Mouse (Mus musculus) hindbrain, embryonic 15.5 days (tissue): ENCODE data around the gene Ganab. TPM values are rescaled to one million over a fixed set of nuclear protein-coding genes. Genes with fewer than 3 reads are reported as not detected.

ENCODE experiments used
- ATAC-seq: fragments of 200-750 bp; cut with Nextera tagmentation; 2 replicates; pipeline ENCODE4 v1.8.0; 2017; ENCODE audit warnings: low read depth, moderate number of reproducible peaks, moderate TSS enrichment; ENCODE audit not compliant: low FRiP score
- H3K27ac ChIP-seq: fragments of 300-500 bp; sonication (generic); replicated peaks from 2 replicates; pipeline ENCODE4 v1.5.1; 2015; ENCODE audit warnings: mild to moderate bottlenecking, inconsistent platforms
- H3K27me3 ChIP-seq: fragments of 300-500 bp; sonication (generic); 2 replicates; pipeline ENCODE4 v1.6.1; 2015; ENCODE audit warnings: control low read depth, inconsistent platforms
- H3K36me3 ChIP-seq: fragments of 300-500 bp; sonication (generic); 2 replicates; pipeline ENCODE4 v1.6.1; 2015; ENCODE audit warnings: control low read depth, inconsistent platforms
- H3K4me1 ChIP-seq: fragments of 300-500 bp; sonication (generic); replicated peaks from 2 replicates; pipeline ENCODE4 v1.6.1; 2015; ENCODE audit warnings: control low read depth, inconsistent platforms
- H3K4me2 ChIP-seq: fragments of 300-500 bp; sonication (generic); 2 replicates; pipeline ENCODE4 v1.6.1; 2015; ENCODE audit warnings: moderate library complexity, mild to moderate bottlenecking, inconsistent platforms
- H3K4me3 ChIP-seq: fragments of 300-500 bp; sonication (generic); 2 replicates; pipeline ENCODE4 v1.5.1; 2015; ENCODE audit warnings: mild to moderate bottlenecking, inconsistent platforms
- H3K9ac ChIP-seq: fragments of 300-500 bp; sonication (generic); 2 replicates; pipeline ENCODE4 v1.6.1; 2015; ENCODE audit warnings: inconsistent platforms
- H3K9me3 ChIP-seq: fragments of 300-500 bp; sonication (generic); 2 replicates; pipeline ENCODE4 v1.6.1; 2016; ENCODE audit warnings: control low read depth, inconsistent platforms
- WGBS: fragments of 180-500 bp; shearing (Covaris S2); methylation state at CpG from one replicate; pipeline ENCODE4 v1.1.7; 2015; 5-methylcytosine and 5-hydroxymethylcytosine counted together
- microRNA-seq: library from miRNA; unstranded; fragments of <30 nt; microRNA quantifications from one replicate; pipeline ENCODE4, GENCODE M21; 2016
- polyA plus RNA-seq: library from polyadenylated mRNA; unstranded; fragments of >200 nt; fragmentation: Nextera tagmentation; extraction: Ambion mirVana; gene quantifications from 2 replicates; pipeline ENCODE4 v1.2.1, GENCODE M21; 2015

The Ganab gene
- polyA plus RNA-seq, 1 experiment from 2014 or later, result 83.0 TPM

- ATAC-seq, result peak; percentile 96
- 2% methylated on average over 46 of the region's 46 CpGs for WGBS
- peak within 1 kb of the TSS; percentile 96 for H3K4me2 ChIP-seq
- H3K9me3 ChIP-seq, result no peaks in the 10 kb centered on the region
- peak within 1 kb of the TSS; percentile 89 for H3K27ac ChIP-seq
- H3K27me3 ChIP-seq, result no peaks in the 10 kb centered on the region
- peaks cover 29% of the 10 kb centered on the region for H3K4me1 ChIP-seq
- peaks cover 51% of the 10 kb centered on the region for H3K36me3 ChIP-seq
- peak within 1 kb of the TSS; percentile 61 for H3K9ac ChIP-seq
- H3K4me3 ChIP-seq, result peak within 1 kb of the TSS; percentile 64
Observed at GRCm38 (mm10) chr19:8953135-8954039, 55.5 kb downstream of the Ganab start, which contains the start of gene Tut1. TSS of gene Tut1 (plus strand) at chr19:8953847.

GRCm38 (mm10) chr19:8954171-8954570, 56.3 kb downstream of the Ganab start:
- no peaks in the 10 kb centered on the region for H3K27me3 ChIP-seq
- H3K9me3 ChIP-seq, result no peaks in the 10 kb centered on the region
- peak overlapping the region; percentile 96 for H3K4me2 ChIP-seq
- H3K27ac ChIP-seq, result peak overlapping the region; percentile 89
- peaks cover 48% of the 10 kb centered on the region for H3K36me3 ChIP-seq
- WGBS, result 10% methylated on average over 9 of the region's 9 CpGs
- H3K9ac ChIP-seq, result peak overlapping the region; percentile 61
- H3K4me3 ChIP-seq, result peak overlapping the region; percentile 64
- peaks cover 29% of the 10 kb centered on the region for H3K4me1 ChIP-seq
- ATAC-seq, result no peak

- Histone ChIP-seq H3K9me3 (no peaks in the 10 kb centered on the region), H3K4me3 (no peak overlapping the region), H3K36me3 (peaks cover 79% of the 10 kb centered on the region), H3K9ac (no peak overlapping the region), H3K27me3 (no peaks in the 10 kb centered on the region), H3K27ac (no peak overlapping the region), H3K4me1 (peaks cover 9% of the 10 kb centered on the region), H3K4me2 (no peak overlapping the region)
- ATAC-seq, result no peak
- WGBS, result 91% methylated on average over 2 of the region's 2 CpGs
Observed at GRCm38 (mm10) chr19:8962256-8962655, 64.4 kb downstream of the Ganab start.

GRCm38 (mm10) chr19:8965075-8965474, 67.2 kb downstream of the Ganab start:
- H3K36me3 ChIP-seq, result peaks cover 74% of the 10 kb centered on the region
- no peaks in the 10 kb centered on the region for H3K27me3 ChIP-seq
- H3K4me3 ChIP-seq, result no peak overlapping the region
- no peak overlapping the region for H3K27ac ChIP-seq
- 91% methylated on average over 11 of the region's 11 CpGs for WGBS
- no peak for ATAC-seq
- no peak overlapping the region for H3K4me2 ChIP-seq
- no peaks in the 10 kb centered on the region for H3K9me3 ChIP-seq
- H3K4me1 ChIP-seq, result peaks cover 24% of the 10 kb centered on the region
- no peak overlapping the region for H3K9ac ChIP-seq

GRCm38 (mm10) chr19:8965771-8966170, 67.9 kb downstream of the Ganab start:
- H3K4me3 ChIP-seq, result peak overlapping the region; percentile 79
- no peaks in the 10 kb centered on the region for H3K9me3 ChIP-seq
- H3K36me3 ChIP-seq, result peaks cover 74% of the 10 kb centered on the region
- peak overlapping the region; percentile 80; the same call in 1 of the 2 replicates for H3K27ac ChIP-seq
- H3K27me3 ChIP-seq, result no peaks in the 10 kb centered on the region
- 84% methylated on average over 8 of the region's 8 CpGs for WGBS
- H3K4me1 ChIP-seq, result peaks cover 24% of the 10 kb centered on the region
- peak overlapping the region; percentile 68 for H3K4me2 ChIP-seq
- no peak for ATAC-seq
- no peak overlapping the region for H3K9ac ChIP-seq

GRCm38 (mm10) chr19:8966198-8966589, 68.3 kb downstream of the Ganab start:
- peak overlapping the region; percentile 37 for H3K9ac ChIP-seq
- peak overlapping the region; percentile 68 for H3K4me2 ChIP-seq
- no peaks in the 10 kb centered on the region for H3K27me3 ChIP-seq
- ATAC-seq, result no peak
- 48% methylated on average over 5 of the region's 5 CpGs for WGBS
- H3K4me3 ChIP-seq, result peak overlapping the region; percentile 79
- H3K9me3 ChIP-seq, result no peaks in the 10 kb centered on the region
- H3K36me3 ChIP-seq, result peaks cover 74% of the 10 kb centered on the region
- peaks cover 24% of the 10 kb centered on the region for H3K4me1 ChIP-seq
- H3K27ac ChIP-seq, result peak overlapping the region; percentile 80

Small RNAs within 50 kb of the gene (microRNA-seq; reads per million reads assigned to microRNA genes)
- not detected for gene Mir5136

Other genes with a start within 250 kb of the Ganab start
- gene Chrm1, start 234.3 kb upstream of the Ganab start, polyA plus RNA-seq, result 0.54 and 0.67 TPM in 2 replicates
- 170 and 175 TPM in 2 replicates for gene Slc3a2, start 174.7 kb upstream of the Ganab start, polyA plus RNA-seq
- gene Wdr74, start 162.2 kb upstream of the Ganab start, polyA plus RNA-seq, result 91.9 and 96.1 TPM in 2 replicates
- 1.3 and 1.7 TPM in 2 replicates for gene 1700092M07Rik, start 157.4 kb upstream of the Ganab start, polyA plus RNA-seq
- gene Stx5a, start 156.7 kb upstream of the Ganab start, polyA plus RNA-seq, result 113 and 122 TPM in 2 replicates
- 142 and 145 TPM in 2 replicates for gene Nxf1, start 141.0 kb upstream of the Ganab start, polyA plus RNA-seq
- 213 and 214 TPM in 2 replicates for gene Tmem223, start 127.1 kb upstream of the Ganab start, polyA plus RNA-seq
- gene Tmem179b, start 123.6 kb upstream of the Ganab start, polyA plus RNA-seq, result 31.6 and 33.1 TPM in 2 replicates
- gene Taf6l, start 111.7 kb upstream of the Ganab start, polyA plus RNA-seq, result 30.5 and 32.8 TPM in 2 replicates
- gene Polr2g, start 99.5 kb upstream of the Ganab start, polyA plus RNA-seq, result 133 and 144 TPM in 2 replicates
- gene Zbtb3, start 95.5 kb upstream of the Ganab start, polyA plus RNA-seq, result 7.8 and 8.6 TPM in 2 replicates
- 56.8 and 58.6 TPM in 2 replicates for gene Ttc9c, start 78.7 kb upstream of the Ganab start, polyA plus RNA-seq
- gene Hnrnpul2, start 78.1 kb upstream of the Ganab start, polyA plus RNA-seq, result 5.4 and 6.5 TPM in 2 replicates
- not detected in 2 replicates for gene AC129217.1, start 68.3 kb upstream of the Ganab start, polyA plus RNA-seq
- gene Bscl2, start 60.6 kb upstream of the Ganab start, polyA plus RNA-seq, result 101 and 104 TPM in 2 replicates
- gene Gng3, start 58.9 kb upstream of the Ganab start, polyA plus RNA-seq, result 450 and 460 TPM in 2 replicates
- 0.61 and 0.92 TPM in 2 replicates for gene Lrrn4cl, start 47.3 kb upstream of the Ganab start, polyA plus RNA-seq
- gene Ubxn1, start 26.6 kb upstream of the Ganab start, polyA plus RNA-seq, result 141 and 145 TPM in 2 replicates
- 60.2 and 61.5 TPM in 2 replicates for gene Uqcc3, start 17.1 kb upstream of the Ganab start, polyA plus RNA-seq
- gene Lbhd1, start 14.3 kb upstream of the Ganab start, polyA plus RNA-seq, result 43.0 and 45.2 TPM in 2 replicates
- not detected in 2 replicates for gene Gm49403, start 14.1 kb upstream of the Ganab start, polyA plus RNA-seq
- gene 1810009A15Rik, start 9.2 kb upstream of the Ganab start, polyA plus RNA-seq, result 45.3 and 51.6 TPM in 2 replicates
- not detected in 2 replicates for gene Gm49416, start 9.1 kb upstream of the Ganab start, polyA plus RNA-seq
- 33.0 and 35.3 TPM in 2 replicates for gene Ints5, start 5.1 kb upstream of the Ganab start, polyA plus RNA-seq
- gene B3gat3, start 22.3 kb downstream of the Ganab start, polyA plus RNA-seq, result 94.3 and 98.1 TPM in 2 replicates
- 2.7 and 3.1 TPM in 2 replicates for gene Rom1, start 31.3 kb downstream of the Ganab start, polyA plus RNA-seq
- gene Eml3, start 31.5 kb downstream of the Ganab start, polyA plus RNA-seq, result 9.9 and 12.8 TPM in 2 replicates
- 103 and 109 TPM in 2 replicates for gene Mta2, start 43.8 kb downstream of the Ganab start, polyA plus RNA-seq
- 24.9 and 25.4 TPM in 2 replicates for gene Tut1, start 55.8 kb downstream of the Ganab start, polyA plus RNA-seq
- 289 TPM in 2 replicates for gene Eef1g, start 69.0 kb downstream of the Ganab start, polyA plus RNA-seq
- 4.6 TPM in 2 replicates for gene Ahnak, start 91.2 kb downstream of the Ganab start, polyA plus RNA-seq
- not detected in 2 replicates for gene Scgb1a1, start 189.9 kb downstream of the Ganab start, polyA plus RNA-seq
- gene Asrgl1, start 237.6 kb downstream of the Ganab start, polyA plus RNA-seq, result 25.1 and 28.2 TPM in 2 replicates